Mouse (Mus musculus) limb, embryonic 15.5 days (tissue): ENCODE results near the gene Clic5. TPM values are rescaled to one million over a fixed set of nuclear protein-coding genes. Genes with fewer than 3 reads are reported as not detected.

Experiments
- ATAC-seq: fragments of 200-750 bp; cut with Nextera tagmentation; 2 replicates; pipeline ENCODE4 v1.8.0; 2017; ENCODE audit warnings: low read depth, moderate TSS enrichment; ENCODE audit not compliant: insufficient number of reproducible peaks, low FRiP score, low TSS enrichment
- H3K27ac ChIP-seq: fragments of 300-500 bp; sonication (generic); 2 replicates; pipeline ENCODE4 v1.5.1; 2015; ENCODE audit warnings: moderate library complexity, mild to moderate bottlenecking, inconsistent platforms
- H3K27me3 ChIP-seq: fragments of 300-500 bp; sonication (generic); 2 replicates; pipeline ENCODE4 v1.6.1; 2015; ENCODE audit warnings: inconsistent platforms
- H3K36me3 ChIP-seq: fragments of 300-500 bp; sonication (generic); 2 replicates; pipeline ENCODE4 v1.6.1; 2015; ENCODE audit warnings: inconsistent platforms
- H3K4me1 ChIP-seq: fragments of 300-500 bp; sonication (generic); 2 replicates; pipeline ENCODE4 v1.6.1; 2015; ENCODE audit warnings: inconsistent platforms
- H3K4me2 ChIP-seq: fragments of 300-500 bp; sonication (generic); 2 replicates; pipeline ENCODE4 v1.6.1; 2015; ENCODE audit warnings: mild to moderate bottlenecking, inconsistent platforms
- H3K4me3 ChIP-seq: fragments of 300-500 bp; sonication (generic); 2 replicates; pipeline ENCODE4 v1.5.1; 2015; ENCODE audit warnings: mild to moderate bottlenecking, inconsistent platforms
- H3K9ac ChIP-seq: fragments of 300-500 bp; sonication (generic); 2 replicates; pipeline ENCODE4 v1.6.1; 2015; ENCODE audit warnings: inconsistent platforms
- H3K9me3 ChIP-seq: fragments of 300-500 bp; sonication (generic); 2 replicates; pipeline ENCODE4 v1.6.1; 2016; ENCODE audit warnings: inconsistent platforms
- WGBS: fragments of 180-500 bp; shearing (Covaris S2); methylation state at CpG from one replicate; pipeline ENCODE4 v1.1.7; 2015; 5-methylcytosine and 5-hydroxymethylcytosine counted together
- polyA plus RNA-seq: library from polyadenylated mRNA; unstranded; fragments of >200 nt; fragmentation: Nextera tagmentation; extraction: Ambion mirVana; gene quantifications from 2 replicates; pipeline ENCODE4 v1.2.1, GENCODE M21; 2015

Clic5 gene
- polyA plus RNA-seq, 1 experiment from 2014 or later = 0.79 TPM

- WGBS = 92% methylated on average over 1 of the region's 1 CpGs
- H3K9me3 ChIP-seq = no peaks in the 10 kb centered on the region
These were observed 99.9 kb downstream of the Clic5 start for GRCm38 (mm10) chr17:44288320-44288719.

GRCm38 (mm10) chr17:44297221-44297620 lies 108.8 kb downstream of the Clic5 start:
- Histone ChIP-seq H3K9me3 (no peaks in the 10 kb centered on the region), H3K4me2 (no peak overlapping the region), H3K27me3 (0 out of 2 replicates have a peak, but pooled peaks cover 3% of the 10 kb centered on the region), H3K4me3 (no peak overlapping the region), H3K36me3 (no peaks in the 10 kb centered on the region), H3K9ac (no peak overlapping the region), H3K4me1 (peaks cover 20% of the 10 kb centered on the region), H3K27ac (no peak overlapping the region)
- no peak for ATAC-seq
- WGBS = 56% methylated on average over 1 of the region's 1 CpGs

More at GRCm38 (mm10) chr17:44288320-44288719, 99.9 kb downstream of the Clic5 start:
- Histone ChIP-seq H3K36me3 (no peaks in the 10 kb centered on the region), H3K9ac (no peak overlapping the region), H3K4me1 (no peaks in the 10 kb centered on the region), H3K27ac (no peak overlapping the region), H3K4me3 (no peak overlapping the region), H3K4me2 (no peak overlapping the region), H3K27me3 (no peaks in the 10 kb centered on the region)
- no peak for ATAC-seq

GRCm38 (mm10) chr17:44300236-44300635 lies 111.9 kb downstream of the Clic5 start:
- Histone ChIP-seq H3K9me3 (no peaks in the 10 kb centered on the region), H3K4me1 (peaks cover 20% of the 10 kb centered on the region), H3K9ac (no peak overlapping the region), H3K27ac (peak overlapping the region; percentile 38), H3K27me3 (0 out of 2 replicates have a peak, but pooled peaks cover 3% of the 10 kb centered on the region), H3K4me3 (no peak overlapping the region), H3K36me3 (no peaks in the 10 kb centered on the region), H3K4me2 (no peak overlapping the region)
- ATAC-seq = no peak
- 12% methylated on average over 5 of the region's 5 CpGs for WGBS

GRCm38 (mm10) chr17:44300723-44301122 lies 112.3 kb downstream of the Clic5 start:
- Histone ChIP-seq H3K4me2 (no peak overlapping the region), H3K9ac (no peak overlapping the region), H3K9me3 (no peaks in the 10 kb centered on the region), H3K4me3 (no peak overlapping the region), H3K27me3 (0 out of 2 replicates have a peak, but pooled peaks cover 3% of the 10 kb centered on the region), H3K36me3 (no peaks in the 10 kb centered on the region), H3K27ac (0 out of 2 replicates have a peak overlapping the region, but pooled peaks have one; percentile 27), H3K4me1 (peaks cover 20% of the 10 kb centered on the region)
- WGBS = 13% methylated on average over 4 of the region's 4 CpGs
- ATAC-seq = peak; percentile 48; the same call in 1 of the 2 replicates

GRCm38 (mm10) chr17:44301224-44301811 lies 112.9 kb downstream of the Clic5 start:
- Histone ChIP-seq H3K4me1 (peaks cover 20% of the 10 kb centered on the region), H3K9me3 (no peaks in the 10 kb centered on the region), H3K36me3 (no peaks in the 10 kb centered on the region), H3K27ac (0 out of 2 replicates have a peak overlapping the region, but pooled peaks have one; percentile 27), H3K4me2 (no peak overlapping the region), H3K4me3 (no peak overlapping the region), H3K9ac (no peak overlapping the region), H3K27me3 (0 out of 2 replicates have a peak, but pooled peaks cover 3% of the 10 kb centered on the region)
- 70% methylated on average over 17 of the region's 17 CpGs for WGBS
- no peak for ATAC-seq

- ATAC-seq = no peak
- no peak overlapping the region for H3K9ac ChIP-seq
- H3K36me3 ChIP-seq = no peaks in the 10 kb centered on the region
- WGBS = 63% methylated on average over 1 of the region's 1 CpGs
- H3K4me3 ChIP-seq = no peak overlapping the region
- no peak overlapping the region for H3K27ac ChIP-seq
- no peak overlapping the region for H3K4me2 ChIP-seq
- H3K4me1 ChIP-seq = peaks cover 20% of the 10 kb centered on the region
- H3K27me3 ChIP-seq = 0 out of 2 replicates have a peak, but pooled peaks cover 3% of the 10 kb centered on the region
- no peaks in the 10 kb centered on the region for H3K9me3 ChIP-seq
These were observed 115.7 kb downstream of the Clic5 start for GRCm38 (mm10) chr17:44304076-44304475.

- no peaks in the 10 kb centered on the region for H3K27me3 ChIP-seq
- ATAC-seq = no peak
- H3K4me2 ChIP-seq = no peak overlapping the region
- 52% methylated on average over 10 of the region's 10 CpGs for WGBS
- no peak overlapping the region for H3K9ac ChIP-seq
- no peaks in the 10 kb centered on the region for H3K9me3 ChIP-seq
- no peaks in the 10 kb centered on the region for H3K36me3 ChIP-seq
- no peaks in the 10 kb centered on the region for H3K4me1 ChIP-seq
- no peak overlapping the region for H3K27ac ChIP-seq
- no peak overlapping the region for H3K4me3 ChIP-seq
These were observed 121.7 kb downstream of the Clic5 start for GRCm38 (mm10) chr17:44309914-44310622.

GRCm38 (mm10) chr17:44325314-44325713 lies 136.9 kb downstream of the Clic5 start:
- Histone ChIP-seq H3K4me2 (no peak overlapping the region), H3K9me3 (no peaks in the 10 kb centered on the region), H3K36me3 (no peaks in the 10 kb centered on the region), H3K27ac (no peak overlapping the region), H3K9ac (no peak overlapping the region), H3K4me3 (no peak overlapping the region), H3K27me3 (no peaks in the 10 kb centered on the region), H3K4me1 (peaks cover 7% of the 10 kb centered on the region; the same call in 1 of the 2 replicates)
- ATAC-seq = no peak
- 64% methylated on average over 10 of the region's 10 CpGs for WGBS

- no peaks in the 10 kb centered on the region for H3K27me3 ChIP-seq
- peak overlapping the region; percentile 27; the same call in 1 of the 2 replicates for H3K4me2 ChIP-seq
- ATAC-seq = no peak
- no peaks in the 10 kb centered on the region for H3K36me3 ChIP-seq
- 23% methylated on average over 10 of the region's 10 CpGs for WGBS
- H3K27ac ChIP-seq = no peak overlapping the region
- H3K9me3 ChIP-seq = no peaks in the 10 kb centered on the region
- H3K4me3 ChIP-seq = no peak overlapping the region; the same call in 1 of the 2 replicates
- H3K4me1 ChIP-seq = peaks cover 7% of the 10 kb centered on the region; the same call in 1 of the 2 replicates
- no peak overlapping the region for H3K9ac ChIP-seq
These were observed 139.1 kb downstream of the Clic5 start for GRCm38 (mm10) chr17:44327279-44328146.

GRCm38 (mm10) chr17:44328147-44328482 lies 139.7 kb downstream of the Clic5 start:
- peak overlapping the region; percentile 27; the same call in 1 of the 2 replicates for H3K4me2 ChIP-seq
- H3K9ac ChIP-seq = no peak overlapping the region
- 23% methylated on average over 5 of the region's 5 CpGs for WGBS
- H3K27ac ChIP-seq = no peak overlapping the region
- no peaks in the 10 kb centered on the region for H3K27me3 ChIP-seq
- peaks cover 7% of the 10 kb centered on the region; the same call in 1 of the 2 replicates for H3K4me1 ChIP-seq
- H3K4me3 ChIP-seq = no peak overlapping the region; the same call in 1 of the 2 replicates
- ATAC-seq = no peak
- no peaks in the 10 kb centered on the region for H3K36me3 ChIP-seq
- H3K9me3 ChIP-seq = no peaks in the 10 kb centered on the region
